Mouse (Mus musculus) ES-E14 (cell line): ENCODE measurements around the gene Srsf3.

Source experiments
- CHD2 ChIP-seq: IDR thresholded peaks from 2 replicates; pipeline ENCODE4 v1.6.1; 2014; ENCODE audit warnings: mild to moderate bottlenecking, low read depth, low read length, inconsistent platforms
- HCFC1 ChIP-seq: IDR thresholded peaks from 2 replicates; pipeline ENCODE4 v1.6.1; 2012; ENCODE audit warnings: low read length, inconsistent platforms, borderline replicate concordance; ENCODE audit not compliant: insufficient read depth
- MAFK ChIP-seq: IDR thresholded peaks from 2 replicates; pipeline ENCODE4 v1.6.1; 2014; ENCODE audit warnings: mild to moderate bottlenecking, low read depth, low read length, inconsistent platforms; ENCODE audit not compliant: insufficient read depth
- ZC3H11A ChIP-seq: IDR thresholded peaks from 2 replicates; pipeline ENCODE4 v1.6.1; 2012; ENCODE audit warnings: low read depth, mild to moderate bottlenecking, inconsistent platforms, low read length, borderline replicate concordance
- ZNF384 ChIP-seq: IDR thresholded peaks from 2 replicates; pipeline ENCODE4 v1.6.1; 2012; ENCODE audit warnings: low read depth, low read length, inconsistent platforms

- no peak for TF ChIP-seq CHD2
- no peak for TF ChIP-seq ZC3H11A
- no peak for TF ChIP-seq HCFC1
- TF ChIP-seq ZNF384, result no peak
- no peak for TF ChIP-seq MAFK
Measured at GRCm38 (mm10) chr17:29060946-29061345, 28.5 kb downstream of the Srsf3 start.
